Mouse (Mus musculus) left cerebral cortex, postnatal 10 days (tissue): ENCODE data around the gene Wnt9a. TPM values are rescaled to one million over a fixed set of nuclear protein-coding genes. Genes with fewer than 3 reads are reported as not detected.

ENCODE experiments used
- DNase-seq, 2 experiments: peaks; one replicate each; pipeline ENCODE4 v3.0.0; 2021 to 2022; ENCODE audit warnings: low spot score in 2 of 2, mixed read lengths in 1 of 2; ENCODE audit errors: extremely low spot score in 1 of 2
- intact Hi-C: fragments of 180-260 bp; cut with DNase I; formaldehyde crosslinking; loops from one replicate; pipeline ENCODE4 v1.15.1; 2025
- total RNA-seq, 2 experiments: library from RNA; stranded (reverse); gene quantifications; 2 replicates each; pipeline ENCODE4 v1.2.3; 2021

Gene Wnt9a
- 10 to 100 TPM; 14.0 to 15.2 TPM for total RNA-seq

GRCm38 (mm10) chr11:59306461-59307421, at the start of gene Wnt9a:
Gene Wnt9a, plus strand, starts transcription at chr11:59306928.
- intact Hi-C loops, result loop anchor here (2.0 to 10.0 kb wide), 2 partner anchors 118 to 176 kb away; no protein-coding TSS in a partner anchor
- peak in 1 of 2 experiments; percentile 79 for DNase-seq

GRCm38 (mm10) chr11:59259647-59260046, 47.1 kb upstream of the Wnt9a start:
- intact Hi-C loops, result no loop called here
- DNase-seq, result no peak

- intact Hi-C loops, result no loop called here
- DNase-seq, result no peak
Observed at GRCm38 (mm10) chr11:59260706-59261493, 45.8 kb upstream of the Wnt9a start.

GRCm38 (mm10) chr11:59262308-59262707, 44.4 kb upstream of the Wnt9a start:
- no peak for DNase-seq
- intact Hi-C loops, result no loop called here

- DNase-seq, result peak; percentile 20 to 74
- intact Hi-C loops, result no loop called here
Observed at GRCm38 (mm10) chr11:59263870-59264563, 42.7 kb upstream of the Wnt9a start.

GRCm38 (mm10) chr11:59264593-59264992, 42.1 kb upstream of the Wnt9a start:
- intact Hi-C loops, result no loop called here
- no peak for DNase-seq

GRCm38 (mm10) chr11:59265154-59265813, 41.4 kb upstream of the Wnt9a start:
- intact Hi-C loops, result no loop called here
- no peak for DNase-seq

GRCm38 (mm10) chr11:59266727-59267126, 40.0 kb upstream of the Wnt9a start:
- intact Hi-C loops, result no loop called here
- DNase-seq, result no peak

GRCm38 (mm10) chr11:59274184-59274583, 32.5 kb upstream of the Wnt9a start:
- intact Hi-C loops, result no loop called here
- no peak for DNase-seq

GRCm38 (mm10) chr11:59276877-59277276, 29.9 kb upstream of the Wnt9a start:
- intact Hi-C loops, result no loop called here
- no peak for DNase-seq

GRCm38 (mm10) chr11:59278047-59278446, 28.7 kb upstream of the Wnt9a start:
- intact Hi-C loops, result no loop called here
- no peak for DNase-seq

GRCm38 (mm10) chr11:59282111-59282510, 24.6 kb upstream of the Wnt9a start:
- intact Hi-C loops, result no loop called here
- no peak for DNase-seq

GRCm38 (mm10) chr11:59282933-59283332, 23.8 kb upstream of the Wnt9a start:
- DNase-seq, result peak in 1 of 2 experiments; percentile 63
- intact Hi-C loops, result no loop called here

- DNase-seq, result no peak
- intact Hi-C loops, result no loop called here
Observed at GRCm38 (mm10) chr11:59284146-59284545, 22.6 kb upstream of the Wnt9a start.

GRCm38 (mm10) chr11:59289706-59290105, 17.0 kb upstream of the Wnt9a start:
- intact Hi-C loops, result loop anchor here (10.0 kb wide), 3 partner anchors 195 to 355 kb away; partner anchors contain the start of gene Rnf187
- no peak for DNase-seq

GRCm38 (mm10) chr11:59290702-59291303, 15.9 kb upstream of the Wnt9a start, which contains the start of gene Wnt3a:
Gene Wnt3a, minus strand, starts transcription at chr11:59290752.
- no peak for DNase-seq
- intact Hi-C loops, result loop anchor here (10.0 kb wide), 3 partner anchors 196 to 356 kb away; partner anchors contain the start of gene Rnf187

- DNase-seq, result no peak
- intact Hi-C loops, result loop anchor here (10.0 kb wide), 3 partner anchors 199 to 359 kb away; partner anchors contain the start of gene Rnf187
Observed at GRCm38 (mm10) chr11:59293616-59294015, 13.1 kb upstream of the Wnt9a start.

GRCm38 (mm10) chr11:59297941-59298340, 8.8 kb upstream of the Wnt9a start:
- intact Hi-C loops, result loop anchor here (2.0 to 10.0 kb wide), 4 partner anchors 69 to 363 kb away; partner anchors contain the start of genes Arf1 and Rnf187
- DNase-seq, result peak in 1 of 2 experiments; percentile 67
